Comparison of ENCODE assay signal across 15 mouse cellular contexts in the genomic region with DNA sequence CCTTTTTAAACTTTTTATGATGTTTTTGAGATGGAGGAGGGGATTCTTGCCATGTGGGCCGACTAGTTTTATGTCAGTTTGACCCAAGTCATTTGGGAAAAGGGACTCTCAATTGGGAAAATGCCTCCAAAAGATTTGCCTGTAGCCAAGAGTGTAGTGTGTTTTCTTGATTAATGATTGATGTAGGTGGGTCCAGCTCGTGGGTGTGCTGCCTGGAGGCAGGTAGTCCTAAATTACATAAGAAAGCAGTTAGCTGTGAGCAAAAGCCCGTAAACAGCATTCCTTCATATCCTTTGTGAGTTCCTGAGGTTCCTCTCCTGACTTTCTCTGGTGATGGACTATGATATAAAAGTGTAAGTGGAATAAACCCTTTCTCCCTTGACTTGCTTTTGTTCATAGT. TPM values are rescaled to one million over a fixed set of nuclear protein-coding genes. Genes with fewer than 3 reads are reported as not detected.
"Had no signal": no experiment of that assay in that cellular context is flagged by ENCODE, and none has a peak within 500 bp of the region (broad histone marks: within the 10 kb centered on the region; RNA-seq: fewer than 3 reads in every experiment).

No protein-coding gene starts in this region.

- H3K9ac ChIP-seq: intestine, embryonic 15.5 days; limb, embryonic 15.5 days; liver, embryonic 12.5 days; lung, embryonic 14.5 days; stomach, embryonic 15.5 days had no signal

- H3K9me3 ChIP-seq: intestine, embryonic 15.5 days; limb, embryonic 15.5 days; liver, embryonic 12.5 days; midbrain, embryonic 10.5 days; neural tube, embryonic 13.5 days; stomach, embryonic 15.5 days had no signal

- H3K27ac ChIP-seq: intestine, embryonic 15.5 days; layer of hippocampus, adult 2 months; left cerebral cortex, adult 2 months; liver, embryonic 12.5 days; neural tube, embryonic 13.5 days; stomach, embryonic 15.5 days had no signal

- ATAC-seq: intestine, embryonic 15.5 days; liver, embryonic 12.5 days had no signal

- H3K27me3 ChIP-seq: intestine, embryonic 15.5 days; limb, embryonic 15.5 days; liver, embryonic 12.5 days; neural tube, embryonic 13.5 days; stomach, embryonic 15.5 days had no signal

- H3K4me2 ChIP-seq: liver, embryonic 12.5 days had no signal

- H3K4me3 ChIP-seq: intestine, embryonic 15.5 days; layer of hippocampus, adult 2 months; left cerebral cortex, adult 2 months; limb, embryonic 15.5 days; liver, embryonic 12.5 days had no signal

- DNase-seq: midbrain, embryonic 14.5 days; retina, postnatal 1 day; right cerebral cortex, postnatal 14 days; thymus, postnatal 4 days had no signal

RNA-seq across cellular contexts. Expression of a gene that starts 23.4 kb away (rescaled TPM):
- polyA plus RNA-seq: liver, embryonic 16.5 days had no signal

RNA-seq across cellular contexts. Expression of a gene that starts 35.8 kb away (rescaled TPM):
- polyA plus RNA-seq: liver, embryonic 16.5 days; spleen, adult 2 months had no signal
